Mouse (Mus musculus) testis, adult 2 months (tissue): Measurements from ENCODE around the gene Derl2.

Experiments
- CTCF ChIP-seq: fragments of 200-500 bp; IDR thresholded peaks from 2 replicates; pipeline ENCODE4 v1.5.1; 2012; ENCODE audit warnings: low read depth, mild to moderate bottlenecking, inconsistent platforms, low read length, moderate library complexity; ENCODE audit not compliant: control insufficient read depth, insufficient read depth, insufficient replicate concordance
- POLR2A ChIP-seq: fragments of 200-500 bp; IDR thresholded peaks from 2 replicates; pipeline ENCODE4 v1.6.1; 2012; ENCODE audit warnings: low read depth, mild to moderate bottlenecking, inconsistent platforms, low read length, moderate library complexity; ENCODE audit not compliant: control insufficient read depth

DNA sequence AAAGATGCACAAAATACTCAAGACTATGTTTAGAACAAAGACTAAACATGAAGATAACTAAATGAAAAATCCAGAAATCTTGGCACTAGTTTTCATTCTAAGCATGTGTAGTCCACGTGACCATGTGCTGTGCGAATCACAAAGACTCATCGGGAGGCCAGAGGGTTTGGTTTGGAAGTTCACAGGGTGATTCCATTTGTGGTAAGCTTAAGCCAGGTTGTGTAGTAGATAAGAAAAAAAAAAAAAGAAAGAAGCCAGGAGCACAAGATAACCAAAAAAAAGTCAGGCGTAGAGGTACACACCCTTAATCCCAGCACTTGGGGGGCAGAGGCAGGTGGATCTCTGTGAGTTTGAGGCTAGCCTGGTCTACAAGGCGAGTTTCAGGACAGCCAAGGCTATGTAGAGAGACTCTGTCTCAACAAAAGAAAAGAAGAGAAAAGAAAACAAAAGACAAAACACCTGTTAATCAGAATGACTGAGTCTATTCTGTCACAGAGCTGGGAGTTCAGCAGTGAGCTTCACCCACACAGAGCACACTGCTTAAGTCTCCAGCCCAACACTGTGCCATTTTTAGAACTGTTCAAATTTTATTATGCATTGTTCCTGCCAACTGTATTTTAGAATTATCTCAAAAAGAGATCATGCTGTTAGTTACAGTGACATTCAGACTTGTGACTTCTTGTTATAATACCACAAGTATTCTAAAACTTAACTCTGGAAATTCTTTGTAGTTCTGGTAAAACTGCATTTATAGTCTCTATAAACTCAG, 58.7 kb downstream of the Derl2 start:
- no peak for TF ChIP-seq CTCF
- no peak for TF ChIP-seq POLR2A
